Mouse (Mus musculus) hindbrain, embryonic 10.5 days (tissue): Measurements from ENCODE around the gene Paics. TPM values are rescaled to one million over a fixed set of nuclear protein-coding genes. Genes with fewer than 3 reads are reported as not detected.

Experiments
- DNase-seq: peaks from one replicate; pipeline ENCODE4 v3.0.0-alpha.2; 2017; ENCODE audit warnings: low spot score
- H3K27ac ChIP-seq: fragments of 300-500 bp; sonication (generic); 2 replicates; pipeline ENCODE4 v1.5.1; 2016; ENCODE audit warnings: mild to moderate bottlenecking, moderate library complexity
- H3K27me3 ChIP-seq: fragments of 300-500 bp; sonication (generic); 2 replicates; pipeline ENCODE4 v1.6.1; 2016; ENCODE audit warnings: mild to moderate bottlenecking; ENCODE audit not compliant: poor library complexity, insufficient read depth, severe bottlenecking
- H3K36me3 ChIP-seq: fragments of 300-500 bp; sonication (generic); 2 replicates; pipeline ENCODE4 v1.6.1; 2016; ENCODE audit warnings: mild to moderate bottlenecking, moderate library complexity
- H3K4me1 ChIP-seq: fragments of 300-500 bp; sonication (generic); replicated peaks from 2 replicates; pipeline ENCODE4 v1.6.1; 2016; ENCODE audit warnings: mild to moderate bottlenecking
- H3K4me3 ChIP-seq: fragments of 300-500 bp; sonication (generic); 2 replicates; pipeline ENCODE4 v1.5.1; 2016; ENCODE audit warnings: mild to moderate bottlenecking, moderate library complexity
- H3K9me3 ChIP-seq: fragments of 300-500 bp; sonication (generic); 2 replicates; pipeline ENCODE4 v1.6.1; 2016; ENCODE audit warnings: mild to moderate bottlenecking, moderate library complexity
- WGBS: fragments of 180-500 bp; shearing (Covaris S2); methylation state at CpG from one replicate; pipeline ENCODE4 v1.1.7; 2016; 5-methylcytosine and 5-hydroxymethylcytosine counted together
- polyA plus RNA-seq: library from polyadenylated mRNA; unstranded; fragments of >200 nt; fragmentation: Nextera tagmentation; extraction: Ambion mirVana; gene quantifications from 2 replicates; pipeline ENCODE4 v1.2.1, GENCODE M21; 2016

The Paics gene
- polyA plus RNA-seq, 1 experiment from 2014 or later: 337 TPM

GRCm38 (mm10) chr5:76990789-76991188 is 39.7 kb downstream of the Paics start:
- Histone ChIP-seq H3K9me3 (no peaks in the 10 kb centered on the region), H3K36me3 (peaks cover 94% of the 10 kb centered on the region), H3K4me1 (no peaks in the 10 kb centered on the region), H3K4me3 (no peak overlapping the region), H3K27me3 (no peaks in the 10 kb centered on the region), H3K27ac (no peak overlapping the region)
- 93% methylated on average over 3 of the region's 3 CpGs for WGBS
- no peak for DNase-seq

- Histone ChIP-seq H3K27ac (no peak overlapping the region), H3K36me3 (peaks cover 97% of the 10 kb centered on the region), H3K4me3 (no peak overlapping the region), H3K4me1 (no peaks in the 10 kb centered on the region), H3K27me3 (no peaks in the 10 kb centered on the region), H3K9me3 (no peaks in the 10 kb centered on the region)
- no peak for DNase-seq
- WGBS: 92% methylated on average over 5 of the region's 5 CpGs
These were observed 42.2 kb downstream of the Paics start for GRCm38 (mm10) chr5:76993174-76993814.

- no peaks in the 10 kb centered on the region for H3K27me3 ChIP-seq
- H3K36me3 ChIP-seq: peaks cover 81% of the 10 kb centered on the region
- no peak for DNase-seq
- H3K4me1 ChIP-seq: no peaks in the 10 kb centered on the region
- WGBS: 54% methylated on average over 5 of the region's 5 CpGs
- no peak overlapping the region for H3K4me3 ChIP-seq
- no peaks in the 10 kb centered on the region for H3K9me3 ChIP-seq
- no peak overlapping the region for H3K27ac ChIP-seq
These were observed 47.3 kb downstream of the Paics start for GRCm38 (mm10) chr5:76998416-76998815.

GRCm38 (mm10) chr5:77001192-77001591 is 50.1 kb downstream of the Paics start:
- peaks cover 53% of the 10 kb centered on the region for H3K36me3 ChIP-seq
- no peak overlapping the region for H3K27ac ChIP-seq
- H3K9me3 ChIP-seq: no peaks in the 10 kb centered on the region
- no peak for DNase-seq
- no peaks in the 10 kb centered on the region for H3K4me1 ChIP-seq
- H3K27me3 ChIP-seq: no peaks in the 10 kb centered on the region
- H3K4me3 ChIP-seq: no peak overlapping the region
- 90% methylated on average over 17 of the region's 17 CpGs for WGBS

- H3K27ac ChIP-seq: no peak within 1 kb of the TSS
- peaks cover 23% of the 10 kb centered on the region for H3K36me3 ChIP-seq
- H3K27me3 ChIP-seq: no peaks in the 10 kb centered on the region
- 96% methylated on average over 6 of the region's 6 CpGs for WGBS
- DNase-seq: no peak
- no peaks in the 10 kb centered on the region for H3K4me1 ChIP-seq
- H3K4me3 ChIP-seq: no peak within 1 kb of the TSS
- H3K9me3 ChIP-seq: no peaks in the 10 kb centered on the region
These were observed 53.1 kb downstream of the Paics start, which contains the start of gene Arl9 for GRCm38 (mm10) chr5:77004051-77004821. Gene Arl9 (plus strand): TSS chr5:77004055.

GRCm38 (mm10) chr5:77010352-77010751 is 59.2 kb downstream of the Paics start:
- WGBS: 94% methylated on average over 9 of the region's 9 CpGs
- H3K4me1 ChIP-seq: no peaks in the 10 kb centered on the region
- no peak for DNase-seq
- H3K9me3 ChIP-seq: no peaks in the 10 kb centered on the region
- no peaks in the 10 kb centered on the region for H3K36me3 ChIP-seq
- no peak overlapping the region for H3K27ac ChIP-seq
- H3K27me3 ChIP-seq: peaks cover 5% of the 10 kb centered on the region; the same call in 1 of the 2 replicates
- no peak overlapping the region for H3K4me3 ChIP-seq

GRCm38 (mm10) chr5:77011082-77011481 is 60.0 kb downstream of the Paics start:
- WGBS: 67% methylated on average over 3 of the region's 3 CpGs
- H3K27me3 ChIP-seq: peaks cover 8% of the 10 kb centered on the region
- no peaks in the 10 kb centered on the region for H3K9me3 ChIP-seq
- H3K4me1 ChIP-seq: peaks cover 6% of the 10 kb centered on the region; the same call in 1 of the 2 replicates
- no peak overlapping the region for H3K4me3 ChIP-seq
- no peak overlapping the region for H3K27ac ChIP-seq
- no peak for DNase-seq
- no peaks in the 10 kb centered on the region for H3K36me3 ChIP-seq

GRCm38 (mm10) chr5:77013171-77013570 is 62.1 kb downstream of the Paics start:
- Histone ChIP-seq H3K9me3 (no peaks in the 10 kb centered on the region), H3K4me3 (no peak overlapping the region), H3K27me3 (peaks cover 29% of the 10 kb centered on the region), H3K27ac (no peak overlapping the region), H3K36me3 (no peaks in the 10 kb centered on the region), H3K4me1 (peaks cover 10% of the 10 kb centered on the region; the same call in 1 of the 2 replicates)
- DNase-seq: no peak
- WGBS: 88% methylated on average over 3 of the region's 3 CpGs

GRCm38 (mm10) chr5:77015544-77016482 is 64.7 kb downstream of the Paics start, which contains the start of gene Thegl:
Gene Thegl (plus strand): TSS chr5:77016023.
- Histone ChIP-seq H3K9me3 (no peaks in the 10 kb centered on the region), H3K4me3 (peak within 1 kb of the TSS; percentile 60), H3K4me1 (peaks cover 10% of the 10 kb centered on the region; the same call in 1 of the 2 replicates), H3K27me3 (peaks cover 30% of the 10 kb centered on the region), H3K36me3 (no peaks in the 10 kb centered on the region), H3K27ac (no peak within 1 kb of the TSS)
- DNase-seq: peak; percentile 83
- 13% methylated on average over 57 of the region's 57 CpGs for WGBS

Other genes with a start within 250 kb of the Paics start
- 17.6 and 23.3 TPM in 2 replicates for gene Aasdh, start 45.8 kb upstream of the Paics start, polyA plus RNA-seq
- 28.0 and 49.3 TPM in 2 replicates for gene Ppat, start 271 bp downstream of the Paics start, polyA plus RNA-seq
- gene Srp72, start 23.4 kb downstream of the Paics start, polyA plus RNA-seq: 68.9 and 74.9 TPM in 2 replicates
- not detected in 2 replicates for gene Arl9, start 52.7 kb downstream of the Paics start, polyA plus RNA-seq
- 0.13 TPM in 1 of 2 replicates, not detected in the other for gene Thegl, start 64.7 kb downstream of the Paics start, polyA plus RNA-seq
- gene Hopx, start 163.8 kb downstream of the Paics start, polyA plus RNA-seq: 0.20 and 0.34 TPM in 2 replicates